Mouse (Mus musculus) heart, postnatal 10 days (tissue): Measurements from ENCODE around the gene Arrb2. TPM values are rescaled to one million over a fixed set of nuclear protein-coding genes. Genes with fewer than 3 reads are reported as not detected.
"Not testable (repeated sequence)": the region's sequence is repeated elsewhere in the genome, so short reads cannot be mapped to it uniquely, and the experiment has no call there.

Source experiments
- DNase-seq, 2 experiments: peaks; one replicate each; pipeline ENCODE4 v3.0.0; 2021
- intact Hi-C: fragments of 180-260 bp; cut with DNase I; formaldehyde crosslinking; loops from one replicate; pipeline ENCODE4 v1.15.1; 2025
- total RNA-seq, 2 experiments: library from RNA; stranded (reverse); gene quantifications; 2 replicates each; pipeline ENCODE4 v1.2.3; 2021

The Arrb2 gene
- total RNA-seq, 2 experiments from 2014 or later, result 13.0 to 15.1 TPM

GRCm38 (mm10) chr11:70441882-70442281 lies 9.4 kb downstream of the Arrb2 start:
- DNase-seq, result no peak
- intact Hi-C loops, result no loop called here

DNA sequence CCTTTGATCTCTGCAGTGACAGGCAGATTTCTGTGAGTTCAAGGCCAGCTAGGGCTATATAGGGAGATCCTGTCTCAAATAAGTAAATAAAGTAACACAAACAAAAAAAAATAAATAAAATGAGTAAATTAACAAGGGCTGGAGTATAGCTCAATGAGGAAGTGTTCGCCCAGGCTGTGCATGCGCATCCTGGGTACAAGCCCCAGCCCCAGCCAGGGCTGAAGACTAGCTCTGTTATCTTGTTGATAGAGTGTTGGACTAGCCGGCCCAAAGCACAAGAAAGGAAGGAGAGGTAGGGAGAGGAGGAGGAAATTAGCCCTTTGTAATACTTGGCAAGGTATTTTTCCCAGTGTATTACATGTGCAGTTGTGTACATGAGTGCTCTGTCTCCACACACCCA lies 11.5 kb downstream of the Arrb2 start:
- no peak for DNase-seq
- intact Hi-C loops, result no loop called here

GRCm38 (mm10) chr11:70444667-70445066 lies 12.2 kb downstream of the Arrb2 start:
- intact Hi-C loops, result no loop called here
- DNase-seq, result no peak

DNA sequence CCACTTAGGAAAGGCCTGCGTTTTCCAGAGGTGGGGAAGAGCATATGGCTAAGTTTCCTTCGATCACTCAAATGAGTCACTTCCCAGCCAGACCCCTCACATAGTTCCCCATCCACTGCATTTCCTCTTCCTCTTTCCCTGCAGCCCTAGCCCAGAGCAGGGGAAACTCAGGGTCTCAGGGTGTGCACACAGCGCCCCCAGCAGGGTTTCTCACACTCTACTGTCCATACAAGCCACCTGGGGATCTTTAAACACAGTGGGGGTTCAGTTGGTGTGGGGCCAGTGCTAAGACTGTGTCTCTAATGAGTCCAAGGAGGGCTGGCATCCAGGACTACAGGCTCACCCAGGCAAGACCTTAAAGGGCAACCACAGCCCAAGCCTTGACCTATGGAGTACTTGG lies 14.3 kb downstream of the Arrb2 start:
- intact Hi-C loops, result no loop called here
- no peak for DNase-seq

DNA sequence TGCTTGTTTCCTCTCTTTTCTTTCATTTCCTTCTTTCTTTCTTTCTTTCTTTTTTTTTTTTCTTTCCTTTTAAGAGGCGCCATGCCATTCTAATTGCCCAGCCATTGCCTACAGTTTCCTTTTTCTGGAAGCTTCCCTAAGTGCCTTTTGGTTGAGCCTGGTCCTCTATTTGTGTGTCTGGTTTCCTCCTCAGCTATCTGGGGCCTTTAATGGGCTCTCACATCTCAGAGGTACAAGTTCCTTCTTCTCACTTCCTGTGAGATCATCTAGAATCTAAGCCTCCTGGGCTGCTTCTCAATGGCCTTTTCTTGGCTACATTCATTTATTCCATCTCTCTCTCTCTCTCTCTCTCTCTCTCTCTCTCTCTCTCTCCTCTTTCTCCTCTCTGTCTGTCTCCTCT lies 14.9 kb downstream of the Arrb2 start:
- no peak for DNase-seq
- intact Hi-C loops, result no loop called here

GRCm38 (mm10) chr11:70450926-70451325 lies 18.5 kb downstream of the Arrb2 start:
- intact Hi-C loops, result loop anchor here (2.0 kb wide), 1 partner anchor 18 kb away; the partner anchor contains the start of gene Arrb2
- no peak for DNase-seq

GRCm38 (mm10) chr11:70451797-70452498 lies 19.5 kb downstream of the Arrb2 start, which contains the start of gene Med11:
Med11 (plus strand) TSS chr11:70451919.
- DNase-seq, result peak; percentile 98
- intact Hi-C loops, result loop anchor here (1.0 to 2.0 kb wide), 2 partner anchors 19 to 54 kb away; partner anchors contain the start of gene Arrb2

DNA sequence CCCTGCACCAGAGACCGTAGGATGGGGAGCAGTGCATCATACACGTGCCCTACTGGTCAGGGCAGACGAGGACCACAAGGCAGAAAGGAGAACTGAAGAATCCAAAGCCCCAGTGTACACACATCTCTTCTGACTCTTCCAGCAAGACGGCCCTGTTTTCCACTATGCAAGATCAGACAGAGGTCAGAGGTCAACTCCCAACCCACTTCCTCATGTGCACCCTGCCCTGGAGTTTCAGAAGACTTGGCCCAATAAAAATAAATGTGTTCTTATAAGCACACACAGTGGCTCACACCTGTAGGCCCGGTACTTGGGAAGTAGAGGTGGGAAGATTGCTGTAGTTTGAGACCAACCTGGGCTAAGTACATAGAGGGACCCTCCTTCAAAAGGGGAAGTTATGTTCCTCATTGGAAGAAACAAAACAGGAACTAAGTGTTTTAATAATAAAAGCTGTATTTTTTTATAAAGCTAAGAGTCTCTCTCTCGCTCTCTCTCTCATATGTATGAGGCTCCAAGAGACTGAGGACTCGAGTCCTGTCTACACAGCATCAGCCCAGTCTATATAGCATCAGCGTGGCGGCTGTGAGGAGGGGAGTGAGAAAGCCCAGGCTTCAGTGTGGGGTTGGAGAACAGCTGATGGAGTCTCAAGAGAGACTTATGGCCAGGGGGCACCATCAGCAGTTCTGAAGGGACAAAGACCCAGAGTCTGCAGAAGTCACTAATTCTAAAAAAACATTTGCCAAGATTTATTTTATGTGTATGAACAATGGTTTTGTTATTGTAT lies 21.0 kb downstream of the Arrb2 start:
- intact Hi-C loops, result no loop called here

DNA sequence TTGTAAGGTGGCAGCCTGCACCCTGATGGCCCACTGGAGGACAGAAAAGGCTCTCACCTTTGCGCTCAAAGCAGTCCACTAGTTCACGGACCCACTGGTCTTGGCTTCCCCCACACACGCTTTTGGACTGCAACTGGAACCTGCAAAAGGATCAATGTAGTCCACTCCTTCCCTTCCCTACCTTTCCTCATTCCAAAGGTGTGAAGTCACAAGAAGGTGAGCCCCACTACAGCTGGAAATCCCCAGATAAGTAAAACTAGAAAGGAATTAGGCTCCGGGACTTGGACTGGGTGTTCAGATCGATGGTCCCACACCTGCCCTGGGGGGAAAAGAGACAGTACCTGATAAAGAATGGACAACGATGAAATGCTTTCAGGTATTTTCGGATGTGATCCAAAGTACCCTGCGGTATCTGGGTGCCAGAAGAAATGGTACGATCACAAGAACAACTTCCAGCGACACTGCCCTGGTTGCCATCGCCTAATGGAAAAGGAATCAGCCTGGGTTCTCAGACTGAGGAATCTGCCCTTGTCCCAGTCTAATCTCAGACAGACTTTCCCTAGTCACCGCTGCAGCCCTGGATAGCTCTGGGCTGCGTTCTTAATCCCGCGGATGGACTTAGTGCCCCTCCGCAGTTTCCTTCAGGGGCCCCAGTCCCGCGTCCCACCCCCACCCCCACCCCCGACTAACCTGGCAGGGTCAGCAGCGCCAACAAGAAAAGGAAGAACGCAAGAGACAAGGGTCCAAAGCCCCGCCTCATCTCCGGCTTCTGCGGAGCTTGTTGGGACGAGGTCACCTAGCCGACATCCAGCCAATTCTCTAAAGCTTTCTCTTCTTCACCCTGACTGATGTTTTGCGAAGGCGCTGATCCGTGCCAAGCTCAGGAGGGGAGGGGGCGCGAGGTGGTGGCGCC lies 26.5 kb downstream of the Arrb2 start, which contains the start of gene Zmynd15:
TSS of gene Zmynd15 (plus strand) at position 746 of the 913 bp plus-strand sequence.
- intact Hi-C loops, result no loop called here
- DNase-seq, result no peak

More for the DNA sequence above, 21.0 kb downstream of the Arrb2 start:
- peak in 1 of 2 experiments; percentile 20 for DNase-seq

DNA sequence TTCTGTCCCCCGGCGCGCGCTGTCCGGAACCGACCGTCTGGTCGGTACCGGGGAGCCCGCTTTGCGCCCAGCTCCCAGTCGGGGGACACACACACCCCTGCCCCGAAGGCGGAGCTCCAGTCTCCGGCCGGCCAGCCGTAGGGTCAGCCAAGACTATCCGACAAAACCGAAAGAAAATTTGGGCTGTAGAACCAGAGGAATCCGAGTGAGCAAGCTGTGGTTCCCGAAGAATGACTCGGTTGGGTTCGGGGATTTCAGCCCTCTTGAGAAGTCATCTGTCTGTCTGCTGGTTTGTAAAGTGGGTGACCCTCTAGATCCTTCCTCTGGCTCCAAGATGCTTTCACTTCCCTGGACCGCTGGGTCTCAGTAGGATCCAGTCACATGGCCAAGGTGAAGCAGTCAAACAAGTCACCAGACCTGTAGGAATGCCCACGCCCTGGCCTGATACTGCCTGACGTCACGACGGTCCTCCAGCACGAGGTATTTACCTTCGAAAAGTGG lies 27.2 kb downstream of the Arrb2 start, which contains the start of gene Cxcl16:
TSS of gene Cxcl16 (minus strand) at position 384 of the 501 bp plus-strand sequence.
- intact Hi-C loops, result no loop called here
- DNase-seq, result peak; percentile 62 to 66

- DNase-seq, result no peak
- intact Hi-C loops, result no loop called here
Measured at GRCm38 (mm10) chr11:70463970-70464369, 31.5 kb downstream of the Arrb2 start.

- intact Hi-C loops, result no loop called here
- no peak for DNase-seq
Measured at GRCm38 (mm10) chr11:70465211-70465610, 32.8 kb downstream of the Arrb2 start.

DNA sequence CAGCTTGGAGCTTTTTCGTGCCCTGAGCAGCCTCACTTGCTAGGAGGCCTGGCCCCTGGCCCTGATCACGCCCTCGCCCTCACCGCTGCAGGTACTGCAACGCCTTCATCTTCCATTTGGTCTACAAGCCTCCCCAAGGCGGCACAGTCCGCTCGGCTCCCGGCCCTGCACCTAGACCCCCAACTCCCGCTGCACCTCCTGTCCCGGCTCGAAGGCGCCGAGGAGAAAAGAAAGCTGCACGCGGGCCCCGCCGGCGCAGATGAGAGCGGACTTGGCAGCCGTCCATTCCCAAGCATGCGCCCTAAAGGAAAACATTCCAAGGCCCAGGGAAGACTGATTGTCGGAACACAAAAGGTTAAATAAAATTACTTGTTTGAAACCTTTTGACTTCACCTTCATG lies 33.4 kb downstream of the Arrb2 start:
- DNase-seq, result peak; percentile 44 to 46
- intact Hi-C loops, result no loop called here

DNA sequence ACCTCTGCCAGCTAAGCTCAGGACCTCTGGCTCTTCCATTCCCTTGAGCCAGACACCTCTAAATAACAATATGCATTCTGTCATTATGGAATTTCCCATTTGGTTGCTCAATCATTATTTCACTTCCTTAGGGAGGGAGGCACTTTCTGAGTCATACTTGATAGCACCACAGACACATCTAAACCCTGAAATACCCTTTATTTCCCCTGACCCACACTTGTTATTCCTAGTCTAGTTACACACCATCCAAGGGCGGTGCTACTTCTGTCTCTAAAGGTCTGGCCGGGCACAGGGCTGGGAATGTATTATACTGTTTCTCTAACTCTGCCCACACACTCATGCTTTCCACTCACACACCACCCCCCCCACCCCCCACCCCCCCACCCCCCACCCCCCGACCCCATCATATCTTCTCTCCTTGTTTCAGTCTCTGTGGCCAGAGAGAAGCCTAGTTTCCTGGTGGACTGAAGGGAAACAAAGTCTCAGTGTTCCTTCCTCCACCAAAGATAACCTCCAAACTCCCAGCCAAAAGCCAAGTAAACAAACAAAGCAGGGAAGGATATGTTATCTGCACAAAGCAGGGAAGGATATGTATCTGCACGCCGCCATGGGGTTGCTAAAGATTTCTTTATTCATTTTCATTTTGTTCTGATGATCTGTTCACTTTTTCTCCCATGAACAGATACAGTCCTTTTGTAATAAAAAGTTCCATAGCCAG lies 35.6 kb downstream of the Arrb2 start:
- intact Hi-C loops, result no loop called here
- no peak for DNase-seq

GRCm38 (mm10) chr11:70469764-70470163 lies 37.3 kb downstream of the Arrb2 start:
- intact Hi-C loops, result no loop called here
- no peak for DNase-seq

DNA sequence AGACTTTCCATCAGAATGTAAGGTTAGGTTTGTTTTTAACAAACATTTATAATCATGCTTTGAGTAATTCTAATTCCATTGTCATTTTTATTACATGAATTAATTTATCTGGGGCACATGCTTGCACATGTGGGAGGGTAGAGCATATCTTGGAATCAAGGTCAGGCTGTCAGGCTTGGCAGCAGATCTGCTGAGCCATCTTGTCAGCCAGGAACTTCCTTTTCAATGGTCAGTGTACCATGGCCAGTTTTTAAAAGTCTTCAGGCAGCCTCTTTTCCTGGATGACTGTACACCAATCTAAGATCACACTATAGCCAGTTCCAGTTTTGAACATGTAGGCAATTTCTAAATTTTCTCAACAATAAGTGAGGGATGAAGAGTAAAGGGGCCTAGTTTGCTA lies 40.3 kb downstream of the Arrb2 start:
- no peak for DNase-seq
- intact Hi-C loops, result no loop called here

GRCm38 (mm10) chr11:70473291-70473690 lies 40.9 kb downstream of the Arrb2 start:
- DNase-seq, intact Hi-C loops: not testable (repeated sequence)

DNA sequence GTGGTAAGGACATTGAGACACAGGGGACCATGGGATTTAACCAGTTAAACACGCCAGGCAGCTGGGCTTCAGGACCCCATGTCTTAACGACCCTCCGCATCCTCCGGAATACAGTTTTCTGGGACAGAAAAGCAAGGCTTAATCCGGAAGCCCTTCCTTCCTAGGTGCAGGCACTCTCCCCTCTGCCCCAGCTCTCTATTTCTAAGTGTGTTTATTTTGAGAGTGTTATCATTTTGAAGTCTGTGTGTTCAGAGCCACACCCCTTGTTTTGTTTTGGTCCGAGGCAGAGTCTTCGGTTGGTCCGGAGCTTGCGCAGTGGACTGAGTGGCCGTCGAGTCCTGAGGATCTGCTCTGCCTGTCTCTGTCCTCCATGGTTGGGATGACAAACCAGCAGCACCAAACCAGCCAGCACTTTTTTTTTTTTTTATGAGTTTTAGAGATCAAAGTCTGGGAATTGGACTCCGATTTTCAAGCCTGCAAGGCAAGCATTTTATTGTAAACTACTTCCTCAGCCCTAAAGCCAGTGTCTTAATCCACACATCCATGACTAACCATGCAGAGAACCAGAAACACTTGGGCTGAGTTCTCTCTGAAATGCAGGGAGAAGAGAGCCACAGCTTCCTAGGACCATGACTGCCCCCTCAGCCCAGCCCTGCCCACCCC lies 42.6 kb downstream of the Arrb2 start:
- DNase-seq, result no peak
- intact Hi-C loops, result no loop called here

- intact Hi-C loops, result no loop called here
- no peak for DNase-seq
Measured at GRCm38 (mm10) chr11:70485498-70485897, 53.1 kb downstream of the Arrb2 start.
